In genomic region chr12:55486923-55487674, GRCm38 (mm10) we compare ENCODE assay signal across 1 mouse cellular context.
TF ChIP-seq lines count a peak whose summit lies in the region.

No protein-coding gene starts in this region.

TF ChIP-seq in CH12.LX, 34 proteins besides CTCF, POLR2A, EP300 and RAD21 (continued from another document):
- TF ChIP-seq CHD1 (IDR thresholded peaks at IDR 0.05; ENCODE audit: low read depth, low read length) = no peak; the same call in 1 of the 2 replicates
- 0 out of 2 replicates have a peak, but pooled peaks have one; percentile 73 for TF ChIP-seq E2F4 (IDR thresholded peaks at IDR 0.05; ENCODE audit: insufficient replicate concordance, low read depth, low read length)
- TF ChIP-seq GABPA (IDR thresholded peaks at IDR 0.05; ENCODE audit: insufficient replicate concordance, low read depth, low read length) = no peak
- peak; percentile 91 for TF ChIP-seq TCF12 (IDR thresholded peaks at IDR 0.05; ENCODE audit: low read depth, low read length)
- peak; percentile 57; the same call in 1 of the 2 replicates for TF ChIP-seq MXI1 (IDR thresholded peaks at IDR 0.05; ENCODE audit: low read depth, low read length)
- peak; percentile 53 for TF ChIP-seq ZNF384 (IDR thresholded peaks at IDR 0.05; ENCODE audit: low read depth, low read length)
- TF ChIP-seq ZC3H11A (IDR thresholded peaks at IDR 0.05; ENCODE audit: low read depth, low read length) = peak; percentile 23; the same call in 1 of the 2 replicates
- no peak for TF ChIP-seq ZMIZ1 (IDR thresholded peaks at IDR 0.05; ENCODE audit: low read depth, low read length)
TF ChIP-seq in CH12.LX: peak in this region for 25.
